Mouse (Mus musculus): Measurements from ENCODE around the gene Tmem138. TPM values are rescaled to one million over a fixed set of nuclear protein-coding genes. Genes with fewer than 3 reads are reported as not detected.

Gene Tmem138
- polyA plus RNA-seq, 1 experiment from 2014 or later = 55.5 TPM

Other genes with a start within 250 kb of the Tmem138 start
- 0.33 and 0.41 TPM in 2 replicates for gene Syt7, start 188.3 kb downstream of the Tmem138 start, polyA plus RNA-seq (2016; fragmentation: Nextera tagmentation; extraction: Ambion mirVana)
- 0.11 TPM in 1 of 2 replicates, not detected in the other for gene Lrrc10b, start 119.9 kb downstream of the Tmem138 start, polyA plus RNA-seq (2016; fragmentation: Nextera tagmentation; extraction: Ambion mirVana)
- not detected in 2 replicates for gene Ppp1r32, start 94.4 kb downstream of the Tmem138 start, polyA plus RNA-seq (2016; fragmentation: Nextera tagmentation; extraction: Ambion mirVana)
- 53.7 and 58.2 TPM in 2 replicates for gene Cpsf7, start 52.1 kb downstream of the Tmem138 start, polyA plus RNA-seq (2016; fragmentation: Nextera tagmentation; extraction: Ambion mirVana)
- 64.7 and 70.2 TPM in 2 replicates for gene Sdhaf2, start 51.2 kb downstream of the Tmem138 start, polyA plus RNA-seq (2016; fragmentation: Nextera tagmentation; extraction: Ambion mirVana)
- gene Tmem216, start 21.1 kb downstream of the Tmem138 start, polyA plus RNA-seq (2016; fragmentation: Nextera tagmentation; extraction: Ambion mirVana) = 60.0 and 62.2 TPM in 2 replicates
- gene Cyb561a3, start 190 bp downstream of the Tmem138 start, polyA plus RNA-seq (2016; fragmentation: Nextera tagmentation; extraction: Ambion mirVana) = 14.0 and 16.3 TPM in 2 replicates
- 443 and 508 TPM in 2 replicates for gene Ddb1, start 28.0 kb upstream of the Tmem138 start, polyA plus RNA-seq (2016; fragmentation: Nextera tagmentation; extraction: Ambion mirVana)
- 19.7 and 22.8 TPM in 2 replicates for gene Tkfc, start 28.3 kb upstream of the Tmem138 start, polyA plus RNA-seq (2016; fragmentation: Nextera tagmentation; extraction: Ambion mirVana)
- 1.8 and 2.8 TPM in 2 replicates for gene Vwce, start 56.9 kb upstream of the Tmem138 start, polyA plus RNA-seq (2016; fragmentation: Nextera tagmentation; extraction: Ambion mirVana)
- gene Pga5, start 100.7 kb upstream of the Tmem138 start, polyA plus RNA-seq (2016; fragmentation: Nextera tagmentation; extraction: Ambion mirVana) = not detected in 2 replicates
- 34.3 and 37.7 TPM in 2 replicates for gene Vps37c, start 111.4 kb upstream of the Tmem138 start, polyA plus RNA-seq (2016; fragmentation: Nextera tagmentation; extraction: Ambion mirVana)
- gene Cd5, start 161.6 kb upstream of the Tmem138 start, polyA plus RNA-seq (2016; fragmentation: Nextera tagmentation; extraction: Ambion mirVana) = 0.06 and 0.26 TPM in 2 replicates

All from limb, embryonic 10.5 days (tissue).